Mouse (Mus musculus) embryonic fibroblast, embryonic 13.5 days (primary cell): ENCODE results near the gene Coq8a.

ENCODE experiments used
- CTCF ChIP-seq: IDR thresholded peaks from 2 replicates; pipeline ENCODE4 v1.5.1; 2011; ENCODE audit warnings: mild to moderate bottlenecking, control low read depth, low read length, moderate library complexity, borderline replicate concordance; ENCODE audit not compliant: insufficient read depth
- POLR2A ChIP-seq: IDR thresholded peaks from 2 replicates; pipeline ENCODE4 v1.6.1; 2011; ENCODE audit warnings: low read depth, mild to moderate bottlenecking, control low read depth, low read length, moderate library complexity

DNA sequence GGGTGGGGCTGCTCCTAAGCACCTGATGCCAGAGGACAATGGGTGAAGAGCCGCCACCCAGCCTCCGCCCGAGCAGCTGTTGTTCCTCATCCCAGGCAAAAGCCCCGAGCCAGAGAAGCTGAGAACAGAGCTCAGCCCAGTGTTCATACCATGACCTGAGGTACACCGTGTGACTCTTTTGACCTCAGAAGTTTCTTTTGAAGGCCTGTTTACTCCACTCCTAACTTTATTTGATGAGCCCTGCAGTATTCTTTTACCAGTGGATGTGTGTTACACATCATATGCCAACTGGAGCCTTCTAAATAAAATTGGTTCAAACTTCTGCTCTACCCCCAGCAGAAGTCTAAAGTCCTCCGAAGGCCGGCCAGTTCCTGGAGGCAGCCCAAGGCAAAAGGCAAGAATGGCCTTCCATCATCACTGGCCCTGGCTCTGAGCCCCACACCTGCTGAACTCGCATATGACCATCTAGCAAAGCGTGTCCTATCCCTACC is 11.4 kb upstream of the Coq8a start:
- TF ChIP-seq POLR2A (no peak), CTCF (no peak)
